Comparison of ENCODE assay signal across 1 mouse cellular context in the genomic region with DNA sequence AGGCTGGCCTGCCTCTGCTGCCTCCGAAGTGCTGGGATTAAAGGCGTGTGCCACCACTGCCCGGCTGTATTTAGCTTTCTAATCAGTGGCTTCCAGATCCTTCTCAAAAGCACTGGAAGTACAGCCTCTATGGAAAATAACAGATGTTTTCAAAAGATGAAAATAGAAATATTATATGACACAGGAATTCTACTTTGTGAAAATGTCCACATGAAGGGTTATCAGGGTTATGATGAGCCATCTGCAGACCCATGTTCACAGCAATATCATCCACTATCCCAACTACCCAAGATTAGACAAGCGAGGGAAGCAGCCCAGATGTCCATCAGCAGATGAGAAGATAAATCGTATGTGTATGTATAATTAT.
TF ChIP-seq lines count a peak whose summit lies in the region.

No protein-coding gene starts in this region.

TF ChIP-seq in MEL, 35 proteins besides CTCF, POLR2A, EP300 and RAD21:
- TF ChIP-seq NELFE (IDR thresholded peaks at IDR 0.05; ENCODE audit: low read depth, low read length): peak; percentile 9; the same call in 1 of the 2 replicates
- 0 out of 2 replicates have a peak, but pooled peaks have one; percentile 1 for TF ChIP-seq ZMIZ1 (IDR thresholded peaks at IDR 0.05; ENCODE audit: low read depth, low read length)
- 0 out of 2 replicates have a peak, but pooled peaks have one; percentile 28 for TF ChIP-seq TCF12 (IDR thresholded peaks at IDR 0.05; ENCODE audit: low read depth, low read length)
- 0 out of 2 replicates have a peak, but pooled peaks have one; percentile 12 for TF ChIP-seq ETS1 (IDR thresholded peaks at IDR 0.05; ENCODE audit: low read depth, low read length)
- TF ChIP-seq SIN3A (IDR thresholded peaks at IDR 0.05; ENCODE audit: low read length): no peak
- no peak for TF ChIP-seq MYC (IDR thresholded peaks at IDR 0.05; ENCODE audit: low read depth, low read length)
- peak; percentile 56 for TF ChIP-seq TAL1 (IDR thresholded peaks at IDR 0.05; ENCODE audit: low read length)
- TF ChIP-seq CHD2 (IDR thresholded peaks at IDR 0.05; ENCODE audit: low read length): no peak
- TF ChIP-seq CHD1 (IDR thresholded peaks at IDR 0.05; ENCODE audit: low read depth, low read length): no peak
- TF ChIP-seq GATA1 (IDR thresholded peaks at IDR 0.05; ENCODE audit: low read depth, low read length): peak; percentile 48; the same call in 1 of the 2 replicates
- TF ChIP-seq MYB (IDR thresholded peaks at IDR 0.05; ENCODE audit: low read depth, low read length): no peak
- no peak for TF ChIP-seq HCFC1 (IDR thresholded peaks at IDR 0.05; ENCODE audit: low read depth, low read length)
